ENCODE assay signal across 7 mouse cellular contexts in genomic region chr9:99444590-99445178, GRCm38 (mm10). TPM values are rescaled to one million over a fixed set of nuclear protein-coding genes. Genes with fewer than 3 reads are reported as not detected.
DNase-seq lines count a peak whose midpoint lies in the region; ATAC-seq and TF ChIP-seq lines count a peak whose summit lies in the region.

No protein-coding gene starts in this region.

- H3K9me3 ChIP-seq in liver, embryonic 12.5 days (replicated peaks), result no peaks in the 10 kb centered on the region
- H3K9me3 ChIP-seq in forebrain, embryonic 14.5 days (replicated peaks; ENCODE audit: control insufficient read depth, low read length), result no peaks in the 10 kb centered on the region
- H3K9me3 ChIP-seq in midbrain, embryonic 15.5 days, result no peaks in the 10 kb centered on the region

- H3K4me2 ChIP-seq in liver, embryonic 12.5 days, result no peak overlapping the region
- H3K4me2 ChIP-seq in forebrain, embryonic 14.5 days (ENCODE audit: low read length), result no peak overlapping the region
- H3K4me2 ChIP-seq in midbrain, embryonic 15.5 days, result no peak overlapping the region

- H3K4me3 ChIP-seq in liver, adult 2 months (ENCODE audit: insufficient read depth, low read depth, low read length), result no peak overlapping the region
- no peak overlapping the region for H3K4me3 ChIP-seq in liver, embryonic 12.5 days
- H3K4me3 ChIP-seq in forebrain, embryonic 14.5 days (ENCODE audit: low read depth, low read length), result no peak overlapping the region
- H3K4me3 ChIP-seq in midbrain, embryonic 15.5 days, result no peak overlapping the region

- no peak overlapping the region for H3K9ac ChIP-seq in liver, adult 2 months (ENCODE audit: low read depth, low read length)
- no peak overlapping the region for H3K9ac ChIP-seq in liver, embryonic 12.5 days
- no peak overlapping the region for H3K9ac ChIP-seq in forebrain, embryonic 14.5 days (ENCODE audit: low read length)
- no peak overlapping the region for H3K9ac ChIP-seq in midbrain, embryonic 15.5 days

- H3K36me3 ChIP-seq in liver, adult 2 months (ENCODE audit: control insufficient read depth, insufficient read depth, low read length), result no peaks in the 10 kb centered on the region
- no peaks in the 10 kb centered on the region for H3K36me3 ChIP-seq in liver, embryonic 12.5 days
- H3K36me3 ChIP-seq in forebrain, embryonic 14.5 days (ENCODE audit: control insufficient read depth, insufficient read depth, low read length), result no peaks in the 10 kb centered on the region
- no peaks in the 10 kb centered on the region for H3K36me3 ChIP-seq in midbrain, embryonic 15.5 days (replicated peaks)

- DNase-seq in liver, adult 2 months (ENCODE audit: extremely low read depth, low read depth, low spot score), result peak; percentile 25
- DNase-seq in adipocyte (ENCODE audit: low spot score), result peak; percentile 22
- DNase-seq in forebrain, embryonic 14.5 days (ENCODE audit: low spot score), result peak; percentile 61
- no peak for DNase-seq in layer of hippocampus, adult 9-10 months (ENCODE audit: low spot score)
- no peak for DNase-seq in spleen, postnatal 4 days (ENCODE audit: low spot score in 2 of 2)

- H3K4me1 ChIP-seq in liver, adult 2 months (ENCODE audit: control insufficient read depth, insufficient read depth, low read length), result no peaks in the 10 kb centered on the region
- no peaks in the 10 kb centered on the region for H3K4me1 ChIP-seq in liver, embryonic 12.5 days
- no peaks in the 10 kb centered on the region for H3K4me1 ChIP-seq in forebrain, embryonic 14.5 days (ENCODE audit: control insufficient read depth, insufficient read depth, low read length)
- H3K4me1 ChIP-seq in midbrain, embryonic 15.5 days, result peaks cover 5% of the 10 kb centered on the region; the same call in 1 of the 2 replicates

- no peak for ATAC-seq in liver, embryonic 12.5 days
- no peak for ATAC-seq in forebrain, embryonic 14.5 days
- ATAC-seq in midbrain, embryonic 15.5 days (replicated peaks), result peak; percentile 61; the same call in 1 of the 2 replicates

- TF ChIP-seq CTCF in liver, adult 2 months (IDR thresholded peaks at IDR 0.05; ENCODE audit: low read depth, low read length), result peak; percentile 37; the same call in 1 of the 2 replicates

- 40% methylated on average over 8 of the region's 8 CpGs for WGBS in liver, adult 2 months
- 24% methylated on average over 8 of the region's 8 CpGs for WGBS in liver, embryonic 12.5 days (ENCODE audit: insufficient replicate concordance)
- WGBS in forebrain, embryonic 14.5 days, result 42% methylated on average over 8 of the region's 8 CpGs
- 26% methylated on average over 8 of the region's 8 CpGs for WGBS in midbrain, embryonic 15.5 days

- TF ChIP-seq POLR2A in liver, adult 2 months (IDR thresholded peaks at IDR 0.05; ENCODE audit: extremely low read depth, insufficient read depth, low read length), result no peak

- H3K27me3 ChIP-seq in liver, adult 2 months (ENCODE audit: control insufficient read depth, insufficient read depth, low read length), result no peaks in the 10 kb centered on the region
- H3K27me3 ChIP-seq in liver, embryonic 12.5 days (replicated peaks), result peaks cover 21% of the 10 kb centered on the region
- no peaks in the 10 kb centered on the region for H3K27me3 ChIP-seq in forebrain, embryonic 14.5 days (replicated peaks; ENCODE audit: control insufficient read depth, insufficient read depth, low read length)
- H3K27me3 ChIP-seq in midbrain, embryonic 15.5 days (replicated peaks), result no peaks in the 10 kb centered on the region

- H3K79me2 ChIP-seq in liver, adult 2 months (ENCODE audit: control insufficient read depth, insufficient read depth, low read length), result no peaks in the 10 kb centered on the region

- no peak overlapping the region for H3K27ac ChIP-seq in liver, adult 2 months (replicated peaks; ENCODE audit: insufficient read depth, low read depth, low read length)
- H3K27ac ChIP-seq in liver, embryonic 12.5 days, result no peak overlapping the region
- no peak overlapping the region for H3K27ac ChIP-seq in forebrain, embryonic 14.5 days (ENCODE audit: low read depth, low read length)
- no peak overlapping the region for H3K27ac ChIP-seq in midbrain, embryonic 15.5 days

RNA-seq across cellular contexts. Expression of gene Nme9, which starts 6.6 kb away (rescaled TPM):
- not detected in 2 replicates for total RNA-seq in liver, adult 2 months (2014; rRNA removed)
- not detected in 2 replicates for polyA plus RNA-seq in liver, adult 2 months (2012; rRNA removed)
- not detected in 2 replicates for polyA plus RNA-seq in liver, embryonic 12.5 days (2016; fragmentation: Nextera tagmentation; extraction: Ambion mirVana)
- 0.54 and 1.5 TPM in 2 replicates for polyA plus RNA-seq in forebrain, embryonic 14.5 days (2014; fragmentation: Nextera tagmentation; extraction: Ambion mirVana)
- 0.30 and 1.1 TPM in 2 replicates for polyA plus RNA-seq in midbrain, embryonic 15.5 days (2015; fragmentation: Nextera tagmentation; extraction: Ambion mirVana)

RNA-seq across cellular contexts. Expression of gene Mras, which starts 7.5 kb away (rescaled TPM):
- total RNA-seq in liver, adult 2 months (2014; rRNA removed), result 1.3 and 2.9 TPM in 2 replicates
- polyA plus RNA-seq in liver, adult 2 months (2012; rRNA removed), result 3.5 and 4.1 TPM in 2 replicates
- polyA plus RNA-seq in liver, embryonic 12.5 days (2016; fragmentation: Nextera tagmentation; extraction: Ambion mirVana), result 3.1 and 5.2 TPM in 2 replicates
- 51.8 and 56.8 TPM in 2 replicates for polyA plus RNA-seq in forebrain, embryonic 14.5 days (2014; fragmentation: Nextera tagmentation; extraction: Ambion mirVana)
- 64.2 and 64.3 TPM in 2 replicates for polyA plus RNA-seq in midbrain, embryonic 15.5 days (2015; fragmentation: Nextera tagmentation; extraction: Ambion mirVana)

Comparison
In these comparisons a context has a peak if more than half of its experiments do, and no peak if none do; other contexts are left out.
1. DNase-seq: peak in liver, adult 2 months (single experiment), adipocyte (single experiment) and forebrain, embryonic 14.5 days (single experiment); none in layer of hippocampus, adult 9-10 months (single experiment) and spleen, postnatal 4 days (0 of 2).